Mouse (Mus musculus) kidney, postnatal 10 days (tissue): ENCODE measurements at regions not wholly inside any gene's neighbourhood (a gene's known extent, or its start where the extent isn't known, plus 50 kb on each side); places are given as distances from the start of the nearest gene placed in this dataset.
"Not testable (repeated sequence)": the region's sequence is repeated elsewhere in the genome, so short reads cannot be mapped to it uniquely, and the experiment has no call there.

Experiments
- DNase-seq: peaks from one replicate; pipeline ENCODE4 v3.0.0; 2021; ENCODE audit warnings: mixed read lengths

DNA sequence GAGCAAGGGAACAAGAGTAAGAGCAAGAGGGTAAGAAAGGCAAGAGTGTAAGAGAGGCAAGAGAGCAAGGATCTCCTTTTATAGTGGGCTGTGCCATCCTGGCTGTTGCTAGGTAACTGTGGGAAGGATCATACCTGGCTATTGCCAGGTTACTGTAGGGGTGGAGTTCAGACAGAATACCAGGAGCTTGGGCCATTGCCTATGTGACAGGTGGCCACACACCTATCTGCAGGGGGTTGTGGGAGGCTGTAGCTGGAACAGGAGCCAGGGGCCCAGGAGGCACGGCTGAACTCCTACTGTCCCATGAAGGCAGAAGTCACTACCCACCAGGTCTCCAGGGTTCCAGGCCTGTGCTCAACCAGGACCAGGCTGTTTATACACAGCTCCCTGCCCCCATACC lies 1149.0 kb downstream of the 9330182O14Rik start:
- DNase-seq, result no peak

DNA sequence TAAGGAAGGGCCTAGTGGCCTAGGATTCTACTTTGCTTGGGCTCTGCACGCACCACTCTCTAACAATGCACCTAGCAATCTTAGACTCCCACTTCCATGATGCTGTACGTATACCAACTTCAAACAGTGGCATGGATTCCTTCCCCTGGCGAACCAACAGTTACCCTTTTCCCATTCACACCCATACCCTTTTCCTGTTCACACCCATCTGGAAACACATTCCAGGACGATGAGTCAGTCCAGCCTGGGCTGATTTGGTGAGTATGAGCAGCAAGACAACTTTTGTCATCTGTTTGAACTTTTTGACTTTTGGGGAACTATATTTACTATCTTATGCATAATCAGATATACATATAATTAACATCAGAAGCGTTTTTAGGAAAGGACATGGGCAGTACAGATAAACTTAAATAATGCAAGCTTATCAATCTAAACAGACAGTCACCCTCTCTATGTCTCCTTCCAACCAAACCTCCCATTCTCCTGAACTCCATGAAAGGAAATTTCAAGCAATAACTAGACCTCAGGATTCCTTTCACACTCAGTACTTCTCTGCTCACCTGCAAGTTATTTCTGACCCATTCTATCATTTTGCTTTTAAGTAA lies 1152.7 kb downstream of the 9330182O14Rik start:
- no peak for DNase-seq

DNA sequence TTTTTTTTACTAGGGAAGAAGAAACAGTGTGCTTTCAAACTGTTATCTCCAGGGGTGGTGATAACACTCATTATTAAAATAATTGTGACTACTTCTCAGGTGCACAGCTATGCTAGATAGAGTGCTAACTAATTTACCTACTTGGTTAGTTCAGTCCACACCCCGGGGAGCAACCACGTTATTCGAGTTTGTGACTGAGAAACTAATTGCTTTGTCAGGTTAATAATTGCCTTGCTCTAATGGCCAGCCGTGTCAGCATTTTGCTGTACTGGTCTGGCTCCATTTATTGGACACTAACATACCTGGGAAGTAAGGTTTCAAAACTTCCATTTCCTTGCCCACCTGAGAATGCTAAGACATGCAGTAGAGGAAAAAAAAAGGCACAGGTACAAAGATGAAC lies 1163.3 kb downstream of the 9330182O14Rik start:
- peak; percentile 20 for DNase-seq

DNA sequence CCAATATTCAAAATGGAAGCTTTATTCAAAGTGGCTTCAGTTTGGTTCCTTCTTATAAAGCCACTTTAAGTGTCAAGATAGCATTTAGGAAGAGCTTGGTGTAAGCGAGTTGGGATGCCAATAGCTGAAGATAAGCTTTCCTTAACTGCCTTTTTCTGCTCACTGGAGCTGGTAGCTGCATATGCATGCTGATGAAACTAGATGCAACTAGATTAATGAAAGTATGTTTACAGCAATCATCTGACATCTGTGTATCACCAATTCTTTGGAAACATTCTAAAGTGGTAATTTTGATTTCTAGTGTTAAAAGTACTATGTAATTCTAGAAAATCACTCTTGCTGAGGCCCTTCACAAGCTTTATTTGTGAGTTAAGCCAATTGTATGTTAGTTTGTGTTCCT lies 1172.5 kb downstream of the 9330182O14Rik start:
- no peak for DNase-seq

DNA sequence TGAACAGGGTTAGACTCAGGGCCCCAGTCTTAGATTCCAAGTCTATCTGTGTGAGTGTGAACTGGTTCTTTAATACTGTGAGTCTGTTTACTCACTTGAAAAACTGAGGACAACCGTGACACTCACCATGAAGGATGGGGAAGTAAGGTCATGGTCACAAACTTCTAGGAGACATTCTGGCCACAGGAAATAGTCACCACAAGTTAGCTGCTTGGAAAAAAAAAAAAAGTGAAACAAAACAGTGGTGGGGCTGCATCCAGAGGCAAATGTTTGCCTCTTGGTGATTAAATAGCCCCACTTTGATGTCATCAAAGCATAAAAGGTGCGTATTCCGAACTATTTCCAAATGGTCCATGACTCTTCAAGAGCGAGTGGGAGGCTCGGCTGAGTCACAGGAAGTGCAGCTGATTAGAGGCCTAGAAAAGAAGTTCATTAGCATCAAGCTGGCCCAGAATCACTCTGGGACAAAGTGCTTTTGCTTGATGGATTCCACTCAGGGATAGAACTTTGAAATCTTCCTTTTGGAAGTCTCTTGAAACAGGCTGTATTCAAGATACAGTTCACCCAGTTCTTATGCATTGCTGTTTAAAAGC lies 1177.7 kb downstream of the 9330182O14Rik start:
- DNase-seq, result no peak

DNA sequence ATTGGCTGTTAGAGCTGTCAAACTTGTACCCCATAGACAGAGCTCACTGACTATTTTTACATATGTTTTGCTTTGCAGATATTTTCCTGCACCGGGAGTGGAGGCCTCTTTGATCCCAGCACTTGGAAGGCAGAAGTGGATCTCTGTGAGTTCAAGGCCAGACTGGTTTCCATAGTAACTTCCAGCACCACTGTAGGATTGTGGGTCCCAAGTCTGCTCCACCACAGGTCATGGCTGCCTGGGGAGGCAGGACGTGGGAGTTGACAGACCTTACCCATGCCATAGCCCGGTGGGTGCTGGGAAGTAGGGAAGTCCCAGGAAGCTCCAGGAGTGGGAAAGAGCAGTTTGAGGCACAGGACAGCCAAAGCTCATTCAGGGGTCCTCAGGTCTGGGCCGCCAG lies 1180.8 kb downstream of the 9330182O14Rik start:
- DNase-seq, result no peak

DNA sequence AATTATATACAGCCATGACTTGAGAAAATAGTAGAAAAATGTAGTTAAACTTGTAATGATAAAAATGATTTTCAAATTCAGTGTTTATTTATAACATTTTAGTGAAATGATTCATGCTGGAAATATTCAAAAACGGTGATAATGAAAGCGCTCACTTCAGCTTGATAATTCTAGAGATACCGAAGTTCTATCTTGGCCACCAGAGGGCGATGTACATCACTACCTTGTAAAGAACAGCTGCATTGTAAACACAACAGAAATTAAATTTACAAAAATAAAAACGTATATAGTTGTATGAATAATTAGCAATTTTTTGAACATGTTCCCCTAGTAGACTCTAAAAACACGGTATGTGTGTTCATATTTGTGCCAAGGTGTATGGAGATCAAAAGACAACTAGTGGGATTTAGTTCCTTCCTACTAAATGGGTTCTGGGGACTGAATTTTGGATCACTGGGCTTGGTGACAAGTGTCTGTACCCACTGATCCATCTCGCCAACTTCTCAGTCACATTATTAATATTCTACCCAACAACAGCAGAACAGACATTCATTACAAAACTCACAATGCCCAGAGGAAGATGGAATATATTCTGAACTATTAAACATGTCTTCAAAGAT lies 1191.6 kb downstream of the 9330182O14Rik start:
- peak; percentile 79 for DNase-seq

DNA sequence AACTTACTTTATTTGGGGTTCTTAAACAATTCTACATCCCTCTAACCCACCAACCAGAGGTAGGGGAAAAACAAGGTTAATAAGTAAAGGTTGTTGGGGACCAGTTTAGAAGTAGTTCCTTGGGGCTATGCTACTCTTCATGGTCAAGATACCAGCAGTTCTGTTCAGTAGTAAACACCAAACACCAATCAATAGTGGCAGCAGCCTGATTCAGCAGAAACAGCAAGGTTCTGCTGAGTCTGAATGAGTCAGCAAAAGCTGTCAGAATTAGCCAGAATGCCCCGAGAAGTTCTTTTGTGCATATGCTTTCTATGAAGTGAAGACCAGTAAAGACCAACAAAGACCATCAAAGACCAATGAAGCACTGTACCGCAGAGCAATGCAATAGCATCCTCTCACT lies 1195.1 kb downstream of the 9330182O14Rik start:
- no peak for DNase-seq

DNA sequence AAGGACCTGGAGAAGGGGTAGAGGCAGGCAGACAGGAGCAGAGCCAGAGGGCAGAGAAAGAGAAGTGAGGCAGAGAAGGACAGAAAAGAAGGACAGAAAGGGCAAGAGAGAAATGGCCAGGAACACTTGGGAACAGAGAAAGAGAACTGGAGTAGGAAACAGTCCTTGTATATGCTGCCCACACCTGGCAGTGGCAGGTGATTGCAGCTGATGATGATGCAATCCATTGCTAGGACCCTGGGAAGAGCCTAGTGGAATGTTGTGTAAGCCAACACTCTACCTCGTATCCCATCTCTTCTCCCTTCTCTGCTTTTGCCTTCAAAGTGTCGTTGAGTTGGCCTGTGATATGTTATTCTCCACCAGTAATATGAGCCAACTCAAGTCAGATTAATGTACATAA lies 1195.9 kb downstream of the 9330182O14Rik start:
- DNase-seq, result no peak

DNA sequence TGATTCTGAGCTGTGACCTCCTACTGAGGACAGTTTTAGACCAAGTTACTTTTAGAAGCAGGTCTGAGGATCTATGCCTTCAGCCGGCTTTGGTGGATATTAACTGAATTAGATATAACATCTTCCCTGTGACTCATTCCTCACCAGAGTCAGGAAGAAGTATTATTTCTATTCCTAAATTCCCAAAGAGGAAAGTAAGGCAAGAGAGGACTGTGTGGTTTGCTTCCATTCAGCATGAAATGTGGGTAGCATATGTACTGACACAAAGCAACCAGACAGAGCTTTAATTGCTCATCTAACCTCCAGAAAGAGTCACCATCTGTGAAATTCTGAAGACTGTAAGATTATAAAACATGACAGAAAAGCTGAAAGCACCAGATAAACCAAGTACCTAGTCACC lies 1198.3 kb downstream of the 9330182O14Rik start:
- DNase-seq, result no peak

DNA sequence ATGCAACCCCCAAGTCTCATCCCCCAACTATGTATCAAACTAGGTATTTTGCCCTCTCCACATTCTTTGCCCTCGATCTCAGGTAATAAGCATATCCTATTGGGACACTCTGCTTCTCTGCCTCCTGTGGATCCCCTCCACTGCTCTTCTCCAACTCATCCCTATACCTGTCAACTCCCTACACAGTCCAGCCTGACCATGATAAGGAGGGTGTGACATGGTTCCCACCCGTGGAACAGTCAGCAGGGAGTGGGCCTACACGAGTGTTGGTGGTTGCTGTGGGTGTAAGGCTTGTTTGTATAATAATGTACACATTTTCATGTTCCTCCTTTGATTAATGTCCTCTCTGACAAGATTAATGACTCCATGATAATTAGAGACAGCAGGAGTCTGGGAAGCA lies 1199.0 kb downstream of the 9330182O14Rik start:
- no peak for DNase-seq

DNA sequence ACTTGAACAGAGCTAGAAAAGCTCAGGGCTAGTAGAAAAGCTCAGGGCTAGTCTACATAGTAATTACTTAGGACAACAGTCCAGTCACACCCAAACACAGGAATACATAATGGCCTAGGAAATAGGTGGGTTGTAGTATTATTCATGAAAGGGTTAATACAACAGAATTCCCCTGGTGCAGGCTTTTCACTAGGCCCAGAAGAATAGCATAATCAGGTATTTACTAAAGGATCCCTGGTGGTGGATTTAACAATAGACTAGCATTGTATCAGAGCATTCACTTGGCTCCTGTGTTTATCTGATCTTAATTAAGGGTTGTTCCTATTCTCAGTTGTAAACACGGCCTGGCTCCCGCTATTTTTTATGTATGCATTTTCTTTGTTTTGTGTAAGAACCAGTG lies 1206.5 kb downstream of the 9330182O14Rik start:
- not testable (repeated sequence) for DNase-seq

DNA sequence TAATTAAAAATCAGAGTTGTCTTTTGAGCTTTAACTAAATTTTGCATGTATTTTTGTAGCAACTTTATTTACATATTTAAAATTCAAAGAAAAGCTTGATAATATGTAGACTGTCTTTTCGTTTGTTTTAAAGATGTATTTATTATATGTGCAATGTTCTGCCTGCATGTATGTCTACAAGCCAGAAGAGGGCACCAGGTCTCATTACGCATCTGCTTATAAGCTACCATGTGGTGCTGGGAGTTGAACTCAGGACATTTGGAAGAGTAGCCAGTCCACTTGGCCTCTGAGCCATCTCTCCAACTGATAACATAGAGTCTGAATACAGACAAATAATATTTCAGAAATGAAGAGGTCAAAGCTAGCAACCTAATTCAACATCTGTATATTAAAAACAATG lies 1211.4 kb downstream of the 9330182O14Rik start:
- no peak for DNase-seq

DNA sequence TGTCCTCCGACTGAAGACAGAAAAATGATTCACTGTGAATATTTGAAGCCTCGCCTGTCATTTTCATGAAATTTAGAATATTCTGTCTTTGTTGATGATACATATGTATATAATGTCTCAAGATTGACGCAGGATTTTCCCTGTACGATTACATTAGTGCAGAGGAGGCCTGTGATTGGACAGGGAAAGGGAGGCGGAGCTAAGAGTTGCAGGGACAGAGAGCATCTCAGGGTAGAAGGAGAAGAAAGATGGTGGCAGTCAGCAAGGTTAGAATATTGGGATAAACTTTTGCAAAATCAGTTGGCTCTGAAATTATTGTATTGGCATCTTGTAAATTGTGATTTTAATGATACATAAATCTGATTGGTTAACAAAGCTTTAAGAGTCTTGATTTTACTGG lies 1213.1 kb downstream of the 9330182O14Rik start:
- no peak for DNase-seq

DNA sequence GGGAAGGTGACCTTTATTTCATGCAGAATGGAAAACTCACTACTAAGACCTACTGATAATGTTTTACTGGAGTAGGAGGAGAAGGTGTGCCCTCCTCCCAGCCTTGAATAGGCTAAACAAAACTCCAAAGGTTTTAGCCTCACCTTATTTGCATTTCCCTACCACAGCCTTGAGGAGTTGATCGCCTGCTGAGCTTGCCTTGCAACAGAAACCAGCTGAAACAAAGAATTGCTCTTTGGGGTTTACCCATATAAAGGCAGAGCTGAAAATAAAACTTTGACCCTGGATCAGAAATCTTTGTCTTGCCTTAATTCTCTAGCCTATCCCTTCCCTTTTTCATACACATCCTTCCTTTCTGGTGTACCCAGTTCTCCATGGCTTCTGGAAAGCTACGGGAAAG lies 1218.0 kb downstream of the 9330182O14Rik start:
- no peak for DNase-seq

DNA sequence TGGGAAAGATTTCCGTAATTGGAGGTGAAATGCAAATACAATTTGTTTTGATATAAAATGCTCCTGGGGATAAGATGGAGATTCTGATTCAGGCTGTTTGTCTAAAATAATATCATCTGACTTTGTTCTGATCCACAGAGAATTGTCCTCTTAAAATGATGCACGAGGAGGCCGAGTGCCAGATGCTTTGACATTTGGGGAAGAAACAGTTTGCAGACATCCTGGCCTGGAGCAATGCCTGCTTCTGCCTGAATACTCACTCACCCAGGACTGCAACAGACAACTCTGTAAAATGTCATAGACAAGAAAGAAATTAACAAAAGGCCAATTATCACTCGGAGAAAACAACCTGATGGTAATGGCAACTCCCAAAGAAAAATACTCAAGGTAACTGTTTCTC lies 1225.1 kb downstream of the 9330182O14Rik start:
- DNase-seq, result no peak

DNA sequence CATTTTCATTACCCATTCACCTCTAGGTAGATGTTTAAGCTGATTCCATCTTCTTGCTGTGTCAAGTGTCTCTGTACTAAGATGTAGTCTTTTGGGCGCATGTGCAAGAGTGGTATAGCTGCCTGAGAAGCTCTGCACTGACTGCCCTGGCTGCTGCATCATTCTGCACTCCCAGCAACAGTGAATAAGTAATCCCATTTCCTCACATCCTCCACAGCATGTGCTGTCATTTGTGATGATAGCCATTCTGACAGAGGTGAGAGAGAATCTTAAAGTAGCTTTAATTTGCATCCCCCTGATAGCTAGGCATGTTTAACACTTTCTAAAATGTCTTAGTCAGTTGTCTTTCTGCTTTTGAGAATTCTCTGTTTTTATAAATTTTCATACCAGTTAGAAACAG lies 1240.5 kb downstream of the 9330182O14Rik start:
- DNase-seq, result no peak

DNA sequence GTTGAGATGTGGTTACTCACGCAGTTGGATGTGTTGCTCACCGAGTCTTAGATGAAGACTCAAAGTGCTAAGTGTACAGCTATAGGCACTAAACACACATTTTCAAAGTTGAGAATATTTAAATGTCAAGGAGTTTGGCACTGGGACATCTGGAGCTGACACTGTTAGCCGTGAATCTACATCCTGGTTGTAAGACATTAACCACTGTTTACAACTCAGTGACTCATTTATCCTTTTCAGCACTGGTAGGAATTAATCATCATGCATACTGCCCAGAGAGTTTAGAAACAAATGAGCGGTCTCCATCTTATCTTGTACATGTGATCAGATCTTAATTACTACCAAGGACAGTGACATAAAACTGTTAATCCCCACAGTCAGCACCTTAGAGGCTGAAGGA lies 1241.7 kb downstream of the 9330182O14Rik start:
- DNase-seq, result no peak

DNA sequence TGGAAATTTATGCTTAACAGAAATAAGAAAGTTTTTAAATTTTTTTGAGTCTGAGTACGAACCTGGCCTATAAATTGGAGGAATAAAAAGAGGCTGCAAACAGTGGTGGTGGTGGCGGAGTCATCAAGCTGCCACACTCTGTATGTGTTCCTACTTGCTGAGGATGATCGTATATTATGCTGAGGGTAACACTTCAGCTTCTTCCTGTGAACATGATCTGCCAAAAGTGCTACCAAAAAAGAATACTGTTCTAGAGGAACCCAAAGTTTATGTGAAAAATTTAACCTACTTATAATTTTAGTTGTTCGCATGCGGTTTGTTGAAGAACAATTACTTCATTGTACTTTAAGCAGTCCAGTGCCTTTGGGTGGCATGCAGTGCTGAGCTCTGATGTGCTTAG lies 1245.5 kb downstream of the 9330182O14Rik start:
- DNase-seq, result no peak

DNA sequence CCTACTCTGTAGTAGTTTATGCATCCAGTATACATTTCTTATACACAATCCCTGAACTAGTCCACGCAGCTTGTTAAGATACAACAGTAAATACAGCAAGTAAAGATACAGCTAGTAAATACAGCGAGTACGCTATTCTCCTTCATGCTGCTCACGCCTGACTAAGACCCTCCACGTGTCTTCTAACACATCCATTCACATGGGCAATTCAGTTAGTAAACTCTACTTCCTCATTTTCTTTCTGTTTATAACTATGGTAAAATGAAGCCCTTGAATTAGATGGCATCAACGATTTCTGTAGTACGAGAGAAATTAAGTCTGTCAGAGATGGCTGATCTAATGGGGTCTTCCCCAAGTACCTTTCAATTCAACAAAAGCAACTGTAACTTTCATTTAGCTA lies 1246.3 kb downstream of the 9330182O14Rik start:
- DNase-seq, result no peak

DNA sequence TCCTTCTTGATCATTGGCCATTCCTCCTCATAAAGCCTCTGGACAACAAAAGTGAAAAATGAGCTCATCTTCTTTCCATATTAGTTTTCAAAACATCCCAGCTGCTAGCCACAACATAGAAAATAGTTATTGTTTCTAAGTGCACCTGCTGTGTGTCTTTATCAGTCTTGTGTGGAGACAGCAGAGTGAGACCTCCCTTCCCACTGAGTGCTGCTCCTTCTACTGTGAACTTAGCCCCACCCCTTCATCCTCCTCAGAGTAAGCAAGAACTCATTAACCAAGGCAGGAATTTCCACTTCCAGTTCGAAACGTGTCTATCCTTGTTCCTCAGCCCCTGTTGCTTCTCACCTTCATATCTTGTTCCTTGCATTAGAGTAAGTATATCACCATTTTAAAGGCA lies 1256.5 kb downstream of the 9330182O14Rik start:
- DNase-seq, result no peak
